Mouse (Mus musculus): ENCODE measurements at regions not wholly inside any gene's neighbourhood (a gene's known extent, or its start where the extent isn't known, plus 50 kb on each side); places are given as distances from the start of the nearest gene placed in this dataset.

DNA sequence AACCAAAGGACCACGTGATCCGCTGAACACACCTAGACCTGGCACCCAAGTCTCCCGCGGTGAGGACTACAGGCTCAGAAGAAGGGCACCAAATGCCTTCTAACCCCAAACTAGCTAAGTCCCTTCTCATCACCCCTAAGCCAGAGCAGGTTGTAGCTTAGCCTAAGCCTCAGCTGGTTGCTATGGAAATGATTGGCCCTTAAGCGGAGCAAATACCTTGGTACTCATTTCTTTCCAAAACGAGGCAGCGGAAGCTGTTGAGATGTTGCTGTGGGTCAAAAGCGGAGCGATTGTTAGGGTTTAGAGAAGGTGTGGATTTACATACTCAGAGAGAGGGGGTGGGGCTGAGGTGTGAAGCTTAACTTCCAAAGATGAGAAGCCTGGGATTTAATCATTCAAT is 145.7 kb downstream of the Cct6b start:
- TF ChIP-seq CTCF (IDR thresholded peaks at IDR 0.05; ENCODE audit: extremely low read depth, insufficient read depth, low read length) (no peak), POLR2A (IDR thresholded peaks at IDR 0.05; ENCODE audit: extremely low read depth, insufficient read depth, low read length) (no peak)
- Histone ChIP-seq H3K4me3 (ENCODE audit: insufficient read depth, low read length) (no peak overlapping the region), H3K27ac (ENCODE audit: insufficient read depth, low read length) (no peak overlapping the region), H3K4me1 (ENCODE audit: control insufficient read depth, insufficient read depth, low read length) (no peaks in the 10 kb centered on the region)

DNA sequence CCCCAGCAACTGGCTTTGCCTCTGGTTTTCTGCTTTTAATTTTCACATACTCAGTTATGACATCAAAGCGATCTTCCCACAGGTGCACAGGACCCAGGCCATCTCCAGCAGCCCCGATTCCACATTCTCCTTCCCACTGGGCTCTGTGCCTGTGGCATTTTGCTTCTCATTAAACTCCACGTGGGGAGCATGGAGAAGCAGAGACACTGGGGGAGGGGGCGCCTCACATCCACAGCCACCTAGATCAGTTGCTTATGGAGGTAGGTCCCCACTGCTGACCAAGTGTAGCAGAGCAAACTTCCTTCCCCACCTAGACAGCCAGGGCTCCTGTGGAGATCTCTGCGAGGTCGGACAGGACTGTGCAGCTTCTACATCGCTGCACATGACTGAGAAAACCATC is 147.3 kb downstream of the Cct6b start:
- TF ChIP-seq CTCF (IDR thresholded peaks at IDR 0.05; ENCODE audit: extremely low read depth, insufficient read depth, low read length) = no peak
- TF ChIP-seq POLR2A (IDR thresholded peaks at IDR 0.05; ENCODE audit: extremely low read depth, insufficient read depth, low read length) = no peak
- no peak overlapping the region for H3K4me3 ChIP-seq (ENCODE audit: insufficient read depth, low read length)
- no peaks in the 10 kb centered on the region for H3K4me1 ChIP-seq (ENCODE audit: control insufficient read depth, insufficient read depth, low read length)
- H3K27ac ChIP-seq (ENCODE audit: insufficient read depth, low read length) = no peak overlapping the region

DNA sequence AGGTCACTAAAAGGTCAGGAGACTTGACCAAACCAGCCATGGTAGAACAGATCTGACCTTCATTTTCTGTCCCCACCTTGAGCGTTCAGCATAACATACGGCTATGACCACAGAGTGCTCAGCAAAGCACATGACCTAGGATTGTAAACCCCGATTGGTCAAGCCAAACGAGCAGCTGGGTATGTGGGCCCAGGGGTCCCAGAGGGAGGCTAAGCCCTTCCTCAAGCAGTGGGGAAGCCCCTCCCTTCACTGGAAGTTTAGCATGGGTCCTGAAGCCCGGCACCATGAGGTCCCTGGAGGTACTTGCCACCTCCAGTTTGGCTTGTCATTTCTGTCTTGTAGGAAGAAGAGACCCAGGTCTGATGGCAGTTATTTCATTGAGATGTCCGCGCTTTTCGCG is 149.8 kb downstream of the Cct6b start:
- no peak overlapping the region for H3K27ac ChIP-seq (ENCODE audit: insufficient read depth, low read length)
- H3K4me1 ChIP-seq (ENCODE audit: control insufficient read depth, insufficient read depth, low read length) = no peaks in the 10 kb centered on the region
- TF ChIP-seq POLR2A (IDR thresholded peaks at IDR 0.05; ENCODE audit: extremely low read depth, insufficient read depth, low read length) (no peak), CTCF (IDR thresholded peaks at IDR 0.05; ENCODE audit: extremely low read depth, insufficient read depth, low read length) (no peak)
- H3K4me3 ChIP-seq (ENCODE audit: insufficient read depth, low read length) = no peak overlapping the region

DNA sequence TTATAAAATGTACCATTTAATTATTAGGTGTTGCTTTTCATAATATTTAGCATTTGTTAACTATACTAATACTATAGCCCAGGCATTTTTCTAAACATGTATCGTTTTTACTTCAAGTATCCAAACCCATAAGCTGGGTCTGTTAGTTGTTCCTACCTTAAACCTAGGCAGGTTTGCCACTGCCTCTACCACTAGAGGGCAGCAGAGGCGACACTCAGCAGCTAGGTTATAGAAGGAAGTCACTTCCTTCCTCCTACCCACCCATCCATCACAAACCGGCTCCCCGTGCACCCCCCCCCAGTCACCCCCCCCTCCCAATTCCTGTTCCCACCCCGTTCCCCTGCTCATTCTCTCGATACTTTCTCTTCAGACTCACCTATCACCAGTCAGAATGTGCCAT is 150.6 kb downstream of the Cct6b start:
- no peaks in the 10 kb centered on the region for H3K4me1 ChIP-seq (ENCODE audit: control insufficient read depth, insufficient read depth, low read length)
- no peak overlapping the region for H3K4me3 ChIP-seq (ENCODE audit: insufficient read depth, low read length)
- TF ChIP-seq CTCF (IDR thresholded peaks at IDR 0.05; ENCODE audit: extremely low read depth, insufficient read depth, low read length) (peak; percentile 84), POLR2A (IDR thresholded peaks at IDR 0.05; ENCODE audit: extremely low read depth, insufficient read depth, low read length) (no peak)
- no peak overlapping the region for H3K27ac ChIP-seq (ENCODE audit: insufficient read depth, low read length)

DNA sequence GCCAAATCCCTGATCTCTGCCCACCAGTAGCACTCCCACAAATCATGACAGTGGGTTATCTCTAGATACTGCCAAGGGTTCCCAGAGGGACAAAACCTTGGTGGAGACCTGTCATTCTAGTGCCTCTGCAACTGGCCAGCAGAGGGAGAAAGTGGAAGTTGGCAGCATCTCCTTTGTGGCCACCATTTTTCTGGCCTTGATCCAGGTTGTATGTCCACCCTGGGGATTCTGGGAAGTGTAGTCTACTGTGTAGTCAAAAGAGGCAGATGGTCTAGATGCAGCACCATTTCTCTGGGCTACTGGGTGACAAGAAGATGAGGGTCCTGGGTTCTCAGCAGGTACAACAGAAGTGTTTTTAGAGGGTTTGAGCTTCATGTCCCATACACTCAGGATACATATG is 152.1 kb downstream of the Cct6b start:
- no peak overlapping the region for H3K4me3 ChIP-seq (ENCODE audit: insufficient read depth, low read length)
- no peak for TF ChIP-seq POLR2A (IDR thresholded peaks at IDR 0.05; ENCODE audit: extremely low read depth, insufficient read depth, low read length)
- TF ChIP-seq CTCF (IDR thresholded peaks at IDR 0.05; ENCODE audit: extremely low read depth, insufficient read depth, low read length) = no peak; the same call in 1 of the 2 replicates
- no peak overlapping the region for H3K27ac ChIP-seq (ENCODE audit: insufficient read depth, low read length)
- no peaks in the 10 kb centered on the region for H3K4me1 ChIP-seq (ENCODE audit: control insufficient read depth, insufficient read depth, low read length)

DNA sequence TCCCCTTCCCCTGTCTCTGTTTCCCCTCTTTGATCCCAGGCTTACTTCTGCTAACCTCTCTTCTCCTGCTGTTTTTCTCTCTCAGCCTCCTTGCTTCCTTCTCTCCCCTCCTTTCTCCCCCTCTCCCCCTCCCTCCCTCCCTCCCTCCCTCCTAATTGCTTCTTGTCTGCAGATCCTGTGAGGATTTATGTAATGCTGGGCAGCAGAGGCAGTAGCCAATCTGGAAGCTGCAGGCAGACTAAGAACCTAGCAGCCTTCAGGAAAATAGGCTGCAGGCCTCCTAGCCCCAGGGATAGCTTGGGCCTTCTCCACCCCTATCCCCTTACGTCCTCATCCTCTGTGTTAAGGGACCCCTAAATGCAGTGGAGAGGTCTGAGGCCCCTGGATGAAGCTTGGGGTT is 155.2 kb downstream of the Cct6b start:
- no peak overlapping the region for H3K27ac ChIP-seq (ENCODE audit: insufficient read depth, low read length)
- TF ChIP-seq CTCF (IDR thresholded peaks at IDR 0.05; ENCODE audit: extremely low read depth, insufficient read depth, low read length) (no peak), POLR2A (IDR thresholded peaks at IDR 0.05; ENCODE audit: extremely low read depth, insufficient read depth, low read length) (no peak)

DNA sequence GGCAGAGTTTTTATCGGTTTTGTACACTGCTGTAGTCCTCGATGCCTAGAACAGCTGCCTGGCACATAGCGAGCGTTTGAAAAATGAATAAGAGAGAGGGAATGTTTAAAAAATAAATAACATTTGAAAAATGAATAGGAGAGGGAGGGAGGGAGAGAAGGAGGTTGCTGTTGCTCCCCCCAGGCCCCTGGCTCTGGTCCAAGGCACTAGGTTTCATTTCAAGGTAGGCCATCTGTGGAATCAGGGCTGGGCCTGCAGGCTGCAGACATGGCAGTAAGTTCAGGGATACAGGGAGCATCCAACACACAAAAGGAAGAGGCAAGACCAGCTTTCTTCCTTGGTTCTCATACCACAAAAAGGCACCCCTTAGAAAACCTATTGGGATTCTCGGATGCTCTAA is 156.5 kb downstream of the Cct6b start:
- Histone ChIP-seq H3K27ac (ENCODE audit: insufficient read depth, low read length) (no peak overlapping the region), H3K4me1 (ENCODE audit: control insufficient read depth, insufficient read depth, low read length) (no peaks in the 10 kb centered on the region), H3K4me3 (ENCODE audit: insufficient read depth, low read length) (no peak overlapping the region)
- TF ChIP-seq POLR2A (IDR thresholded peaks at IDR 0.05; ENCODE audit: extremely low read depth, insufficient read depth, low read length) (no peak), CTCF (IDR thresholded peaks at IDR 0.05; ENCODE audit: extremely low read depth, insufficient read depth, low read length) (no peak)

More for the DNA sequence above, 155.2 kb downstream of the Cct6b start:
- Histone ChIP-seq H3K4me1 (ENCODE audit: control insufficient read depth, insufficient read depth, low read length) (no peaks in the 10 kb centered on the region), H3K4me3 (ENCODE audit: insufficient read depth, low read length) (no peak overlapping the region)

DNA sequence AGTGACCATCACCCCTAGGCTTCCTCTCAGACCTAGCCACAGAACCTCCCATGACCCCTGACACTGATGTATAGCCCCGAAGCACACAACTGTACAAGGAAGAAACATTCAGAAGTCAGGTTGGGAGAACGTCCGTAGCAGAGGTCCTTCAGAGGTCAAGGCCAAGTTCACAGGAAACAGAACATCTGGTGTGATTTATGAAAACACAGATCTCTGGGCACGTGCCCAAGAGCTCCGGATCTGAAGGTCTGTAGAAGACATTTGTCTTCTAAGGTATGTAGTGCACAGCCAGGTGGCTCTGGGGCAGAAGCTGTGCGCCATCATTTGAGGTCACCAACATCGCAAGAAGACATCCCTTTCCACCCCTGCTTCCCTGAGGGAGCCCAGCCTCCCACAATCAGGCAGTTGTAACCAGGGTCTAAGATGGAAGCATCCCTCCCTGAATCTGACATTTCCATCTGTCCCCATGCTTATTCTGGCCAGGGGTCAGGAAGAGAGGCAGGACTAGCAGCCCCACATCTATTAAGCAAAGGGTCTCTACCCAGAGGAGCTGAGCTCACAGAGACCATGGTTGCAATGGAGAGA is 159.8 kb downstream of the Cct6b start:
- Histone ChIP-seq H3K4me1 (ENCODE audit: control insufficient read depth, insufficient read depth, low read length) (no peaks in the 10 kb centered on the region), H3K4me3 (ENCODE audit: insufficient read depth, low read length) (no peak overlapping the region), H3K27ac (ENCODE audit: insufficient read depth, low read length) (no peak overlapping the region)
- TF ChIP-seq CTCF (IDR thresholded peaks at IDR 0.05; ENCODE audit: extremely low read depth, insufficient read depth, low read length) (no peak), POLR2A (IDR thresholded peaks at IDR 0.05; ENCODE audit: extremely low read depth, insufficient read depth, low read length) (no peak)

DNA sequence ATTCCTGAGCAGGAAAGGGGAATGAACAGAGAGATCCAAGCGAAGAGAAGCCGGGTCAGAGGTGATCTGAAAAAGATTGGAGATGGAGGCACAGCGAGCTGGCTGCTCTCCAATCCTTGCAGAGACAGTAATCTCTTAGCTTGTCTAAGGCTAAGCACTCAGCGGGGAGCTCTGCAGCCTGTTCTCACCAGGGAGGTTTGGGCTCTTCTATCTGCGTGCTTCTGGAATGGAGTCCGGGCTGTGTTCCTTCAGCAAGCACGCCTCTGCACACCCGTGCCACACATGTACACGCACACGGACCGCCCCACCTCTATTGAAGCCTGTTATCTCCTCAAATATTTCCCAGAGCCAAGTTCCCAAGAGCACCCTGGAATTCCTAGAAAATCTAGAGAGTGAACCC is 161.3 kb downstream of the Cct6b start:
- H3K4me3 ChIP-seq (ENCODE audit: insufficient read depth, low read length) = no peak overlapping the region
- no peaks in the 10 kb centered on the region for H3K4me1 ChIP-seq (ENCODE audit: control insufficient read depth, insufficient read depth, low read length)
- H3K27ac ChIP-seq (ENCODE audit: insufficient read depth, low read length) = no peak overlapping the region
- TF ChIP-seq CTCF (IDR thresholded peaks at IDR 0.05; ENCODE audit: extremely low read depth, insufficient read depth, low read length) = no peak
- TF ChIP-seq POLR2A (IDR thresholded peaks at IDR 0.05; ENCODE audit: extremely low read depth, insufficient read depth, low read length) = no peak

DNA sequence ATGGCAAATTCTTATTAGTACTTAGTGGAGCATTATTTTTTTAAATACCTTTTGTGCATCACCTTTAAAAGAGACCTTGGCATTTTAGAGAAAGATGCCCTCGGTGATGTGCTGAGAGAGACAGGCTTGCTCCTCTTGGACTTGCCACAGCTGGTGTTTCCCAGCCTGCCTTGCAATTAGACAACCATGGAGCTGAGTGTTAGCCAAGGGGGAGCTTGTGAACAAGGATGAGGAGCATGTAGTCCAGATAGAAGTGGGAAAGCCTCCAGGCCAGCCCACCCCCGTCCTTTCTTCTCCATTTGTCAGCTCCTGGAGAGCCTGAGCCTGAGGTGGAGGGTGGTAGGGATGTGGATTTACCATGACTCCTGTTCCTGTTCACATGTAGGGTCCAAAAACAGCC is 161.9 kb downstream of the Cct6b start:
- H3K4me3 ChIP-seq (ENCODE audit: insufficient read depth, low read length) = no peak overlapping the region
- TF ChIP-seq POLR2A (IDR thresholded peaks at IDR 0.05; ENCODE audit: extremely low read depth, insufficient read depth, low read length) (no peak), CTCF (IDR thresholded peaks at IDR 0.05; ENCODE audit: extremely low read depth, insufficient read depth, low read length) (no peak)
- H3K27ac ChIP-seq (ENCODE audit: insufficient read depth, low read length) = no peak overlapping the region
- no peaks in the 10 kb centered on the region for H3K4me1 ChIP-seq (ENCODE audit: control insufficient read depth, insufficient read depth, low read length)

Measured in cortical plate, adult 2 months (tissue).